Mouse (Mus musculus): Measurements from ENCODE around the gene Usp9y. TPM values are rescaled to one million over a fixed set of nuclear protein-coding genes. Genes with fewer than 3 reads are reported as not detected.
A peak's percentile ranks its signal among the peaks of the same experiment; 100 is the strongest.

The Usp9y gene
- under 1 TPM in 1 of 4 experiments, not detected in 3; 0.13 TPM for total RNA-seq (2022)

DNA sequence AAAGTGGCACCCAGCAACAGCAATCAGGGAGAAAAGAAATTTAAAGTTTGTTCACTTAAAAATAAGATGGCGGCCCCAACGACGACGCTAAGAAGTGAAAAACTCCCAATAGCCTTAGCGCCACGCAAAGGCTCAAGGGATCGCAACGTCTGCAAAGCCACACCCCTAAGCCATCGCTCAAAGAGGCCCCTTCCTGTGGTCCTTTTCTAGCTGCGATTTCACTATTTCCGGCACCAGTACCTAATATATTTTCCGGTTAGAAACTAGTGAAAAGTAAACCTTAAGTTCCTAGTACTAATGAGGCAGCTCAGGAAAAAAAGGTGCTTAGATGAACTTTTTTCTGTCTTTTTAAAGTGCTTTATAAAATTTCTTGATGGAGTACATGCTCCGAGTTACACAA, at the start of gene Usp9y:
Usp9y (minus strand) TSS at position 101 of the 400 bp plus-strand sequence.
- DNase-seq (ENCODE audit: low spot score in 2 of 2) = no peak

DNA sequence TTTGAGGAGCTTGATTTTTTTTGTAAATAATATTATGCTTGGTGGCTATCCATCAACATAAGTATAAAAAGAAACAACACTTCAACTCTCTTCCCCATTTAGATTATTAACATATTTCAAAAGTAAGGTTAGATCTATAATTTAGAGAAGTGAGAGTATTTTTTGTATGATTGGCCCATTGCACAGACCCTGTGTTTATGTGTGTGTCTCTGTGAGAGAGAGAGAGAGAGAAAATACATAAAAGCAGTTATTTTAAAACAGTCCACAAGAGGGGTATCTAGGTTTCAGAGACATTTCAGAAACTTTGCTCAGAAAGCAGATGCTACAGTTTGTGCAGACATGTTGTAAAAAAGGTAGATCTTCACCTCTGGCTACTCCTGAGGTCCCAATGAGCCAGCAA, 165.9 kb downstream of the Usp9y start:
- DNase-seq (ENCODE audit: low spot score in 2 of 2) = no peak

DNA sequence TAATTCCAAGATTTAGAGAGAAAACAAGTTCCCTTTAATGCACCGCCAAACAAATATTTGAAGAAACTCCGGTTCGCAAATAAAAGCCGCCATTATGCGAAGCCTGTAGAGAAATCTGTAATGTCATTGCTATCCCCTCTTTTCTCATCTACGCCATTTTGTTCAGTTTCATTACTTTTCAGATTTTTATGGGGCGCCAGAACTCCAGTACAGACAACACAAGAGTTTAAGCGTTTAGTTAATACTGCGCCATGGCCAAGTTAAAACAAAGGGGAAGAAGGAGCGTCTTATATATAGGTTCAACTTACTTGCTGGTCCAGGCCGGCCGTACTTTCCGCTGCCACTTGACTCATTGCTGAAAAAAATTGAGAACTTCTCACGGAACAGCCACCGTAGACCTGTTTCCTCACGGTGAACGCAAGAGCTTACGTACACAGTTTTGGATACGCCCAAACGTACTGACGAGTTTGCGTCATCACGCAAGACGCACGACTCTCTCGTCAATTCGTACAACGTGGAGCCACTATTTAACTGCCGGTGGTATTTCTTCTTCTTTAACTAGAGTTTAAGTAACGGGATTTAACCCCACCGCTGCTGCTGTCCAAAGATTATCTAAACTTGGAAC, 173.3 kb downstream of the Usp9y start, which contains the start of gene Ddx3y:
Ddx3y (minus strand) TSS at position 459 of the 625 bp plus-strand sequence.
- peak in 1 of 2 experiments; percentile 67 for DNase-seq (ENCODE audit: low spot score in 2 of 2)

DNA sequence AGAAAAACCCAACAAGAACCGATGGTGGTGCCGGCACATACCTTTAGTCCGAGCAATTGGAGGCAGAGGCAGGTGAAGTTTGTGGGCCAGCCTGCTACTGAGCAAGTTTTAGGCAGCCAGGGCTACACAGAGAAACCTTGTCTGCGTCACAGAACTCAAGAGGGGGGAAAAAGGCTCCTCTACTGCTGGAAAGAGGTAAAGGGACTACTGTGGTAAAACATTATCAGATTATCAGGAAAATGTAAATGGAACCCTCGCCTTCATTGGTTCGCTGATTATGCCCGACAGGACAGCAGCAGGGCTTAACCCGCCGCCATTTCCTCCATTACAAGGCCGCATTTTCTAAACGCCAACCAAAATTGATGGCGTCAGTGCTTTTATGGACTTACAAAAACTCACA, 173.8 kb downstream of the Usp9y start:
- DNase-seq (ENCODE audit: low spot score in 2 of 2) = peak in 1 of 2 experiments; percentile 7

Other genes with a start within 250 kb of the Usp9y start
- gene Uty, start 214.0 kb downstream of the Usp9y start, total RNA-seq (2022) = 10 to 100 TPM in 2 of 4 experiments, not detected in 2; 24.1 to 29.3 TPM
- 10 to 100 TPM in 2 of 4 experiments, not detected in 2; 41.1 to 48.3 TPM for gene Ddx3y, start 173.2 kb downstream of the Usp9y start, total RNA-seq (2022)